Mouse (Mus musculus) neural tube, embryonic 14.5 days (tissue): ENCODE data around the gene Anks1b. TPM values are rescaled to one million over a fixed set of nuclear protein-coding genes. Genes with fewer than 3 reads are reported as not detected.
A peak's percentile ranks its signal among the peaks of the same experiment; 100 is the strongest.

Source experiments
- ATAC-seq: fragments of 200-750 bp; cut with Nextera tagmentation; 2 replicates; pipeline ENCODE4 v1.8.0; 2017; ENCODE audit warnings: low read depth, mild to moderate bottlenecking, moderate TSS enrichment, moderate library complexity
- H3K27ac ChIP-seq: fragments of 300-500 bp; sonication (generic); 2 replicates; pipeline ENCODE4 v1.5.1; 2014; ENCODE audit warnings: low read depth, mild to moderate bottlenecking, control low read depth, low read length, moderate library complexity, mixed read lengths
- H3K27me3 ChIP-seq: fragments of 300-500 bp; sonication (generic); 2 replicates; pipeline ENCODE4 v1.6.1; 2014; ENCODE audit warnings: low read length; ENCODE audit not compliant: control insufficient read depth, insufficient read depth
- H3K36me3 ChIP-seq: fragments of 300-500 bp; sonication (generic); 2 replicates; pipeline ENCODE4 v1.6.1; 2014; ENCODE audit warnings: low read length, mixed read lengths; ENCODE audit not compliant: control insufficient read depth, insufficient read depth
- H3K4me1 ChIP-seq: fragments of 300-500 bp; sonication (generic); 2 replicates; pipeline ENCODE4 v1.6.1; 2014; ENCODE audit warnings: low read length; ENCODE audit not compliant: control insufficient read depth, insufficient read depth
- H3K4me2 ChIP-seq: fragments of 300-500 bp; sonication (generic); 2 replicates; pipeline ENCODE4 v1.6.1; 2014; ENCODE audit warnings: mild to moderate bottlenecking, low read depth, low read length, control low read depth
- H3K4me3 ChIP-seq: fragments of 300-500 bp; sonication (generic); 2 replicates; pipeline ENCODE4 v1.5.1; 2014; ENCODE audit warnings: low read depth, low read length, control low read depth, mixed read lengths
- H3K9ac ChIP-seq: fragments of 300-500 bp; sonication (generic); replicated peaks from 2 replicates; pipeline ENCODE4 v1.6.1; 2014; ENCODE audit warnings: low read depth, mild to moderate bottlenecking, control low read depth, low read length, mixed read lengths
- H3K9me3 ChIP-seq: fragments of 300-500 bp; sonication (generic); 2 replicates; pipeline ENCODE4 v1.6.1; 2016; ENCODE audit warnings: low read length; ENCODE audit not compliant: control insufficient read depth
- WGBS: fragments of 180-500 bp; shearing (Covaris S2); extraction: QIAGEN DNeasy Blood & Tissue Kit; methylation state at CpG from one replicate; pipeline ENCODE4 v1.1.7; 2014; 5-methylcytosine and 5-hydroxymethylcytosine counted together
- polyA plus RNA-seq: library from polyadenylated mRNA; unstranded; fragments of >200 nt; fragmentation: Nextera tagmentation; extraction: Ambion mirVana; gene quantifications from 2 replicates; pipeline ENCODE4 v1.2.1, GENCODE M21; 2014

Anks1b gene
- polyA plus RNA-seq, 1 experiment from 2014 or later: 79.1 TPM

DNA sequence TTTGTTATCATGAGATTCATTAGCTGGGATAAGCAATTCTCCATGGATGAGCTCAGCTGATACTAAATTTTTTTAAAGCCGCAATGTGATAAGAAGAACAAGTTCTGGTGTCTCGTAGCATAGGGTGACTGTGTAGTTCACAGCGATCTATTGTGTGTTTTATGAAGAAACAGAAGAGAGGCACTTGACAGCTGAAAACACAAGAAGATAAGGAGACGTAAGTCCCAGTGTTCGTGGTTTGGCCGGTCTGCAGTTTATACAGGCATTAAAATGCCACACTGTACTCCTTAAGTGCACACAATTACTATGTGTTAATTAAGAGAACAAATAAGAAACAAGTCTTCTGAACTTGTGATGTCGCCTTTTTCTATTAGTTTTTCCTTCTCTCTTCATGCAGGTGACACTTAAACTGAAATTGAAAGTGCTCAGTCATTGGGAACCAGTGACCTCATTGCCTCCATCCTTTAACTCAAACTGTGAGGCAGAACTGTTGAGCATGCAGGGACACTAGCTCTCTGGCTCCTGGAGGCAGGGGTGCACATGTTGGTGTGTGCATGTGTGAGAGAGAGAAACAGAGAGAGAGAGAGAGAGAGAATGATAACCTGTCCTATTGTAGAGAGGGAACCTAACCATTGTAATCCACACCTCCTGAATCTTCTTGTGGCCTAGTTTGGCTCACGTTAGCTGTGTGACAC, 935.5 kb downstream of the Anks1b start:
- no peaks in the 10 kb centered on the region for H3K36me3 ChIP-seq
- H3K27me3 ChIP-seq: no peaks in the 10 kb centered on the region
- H3K4me1 ChIP-seq: no peaks in the 10 kb centered on the region
- no peaks in the 10 kb centered on the region for H3K9me3 ChIP-seq
- H3K27ac ChIP-seq: no peak overlapping the region
- WGBS: 79% methylated on average over 8 of the region's 8 CpGs
- H3K4me2 ChIP-seq: no peak overlapping the region
- H3K4me3 ChIP-seq: no peak overlapping the region
- ATAC-seq: no peak
- H3K9ac ChIP-seq: no peak overlapping the region

DNA sequence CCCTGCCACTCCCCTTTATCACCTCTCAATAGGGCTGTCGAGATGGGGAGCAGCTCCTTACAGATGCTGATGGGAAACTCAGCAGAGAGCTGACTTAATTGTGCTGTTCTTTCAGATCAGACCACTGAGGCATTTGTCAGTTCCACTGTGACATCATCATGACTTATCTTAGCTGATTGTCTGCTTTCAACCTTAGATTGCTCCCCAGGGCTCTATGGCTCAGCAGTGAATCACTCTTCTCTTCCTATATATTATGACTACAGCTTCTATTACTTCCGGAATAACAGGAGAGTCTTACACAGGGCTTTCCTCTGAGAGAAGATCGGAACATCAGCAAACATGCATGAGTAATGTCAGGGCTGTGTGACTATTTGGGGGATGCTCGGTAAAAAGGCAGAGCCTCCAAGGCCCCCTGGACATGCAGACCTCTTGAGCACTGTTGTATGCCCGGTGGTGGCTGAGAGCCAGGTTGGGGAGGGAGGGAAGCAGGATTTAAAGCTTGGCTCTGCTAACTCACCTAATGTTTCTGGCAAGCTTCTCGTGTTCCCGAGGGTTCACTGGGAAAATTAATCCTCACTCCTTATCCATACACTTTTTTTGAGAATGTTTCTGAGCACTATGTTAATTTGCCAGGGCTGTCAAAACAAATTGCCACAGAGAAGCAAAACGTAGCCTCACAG, 936.7 kb downstream of the Anks1b start:
- H3K36me3 ChIP-seq: no peaks in the 10 kb centered on the region
- H3K4me3 ChIP-seq: no peak overlapping the region
- ATAC-seq: peak; percentile 49; the same call in 1 of the 2 replicates
- no peaks in the 10 kb centered on the region for H3K9me3 ChIP-seq
- 14% methylated on average over 8 of the region's 8 CpGs for WGBS
- no peak overlapping the region for H3K9ac ChIP-seq
- H3K4me2 ChIP-seq: no peak overlapping the region
- H3K27me3 ChIP-seq: no peaks in the 10 kb centered on the region
- H3K27ac ChIP-seq: no peak overlapping the region
- no peaks in the 10 kb centered on the region for H3K4me1 ChIP-seq

DNA sequence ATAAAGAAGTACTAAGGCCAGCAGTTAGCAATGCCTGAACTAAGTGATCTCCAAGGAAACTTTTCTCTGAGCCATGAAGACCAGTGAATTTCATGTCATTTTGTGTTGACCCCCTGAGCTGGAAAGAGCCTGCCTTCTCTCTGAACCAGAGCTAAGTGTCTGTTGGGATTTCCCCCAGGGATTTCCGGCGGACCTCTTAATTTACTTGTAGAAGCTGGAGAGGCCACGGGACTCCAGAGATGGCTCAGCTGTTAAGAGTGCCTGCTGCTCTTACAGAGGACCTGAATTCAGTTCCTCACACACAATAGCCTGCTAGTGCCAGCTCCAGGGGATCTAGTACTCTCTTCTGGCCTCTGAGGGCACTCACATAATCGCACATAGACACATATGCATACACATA, 938.1 kb downstream of the Anks1b start:
- no peak overlapping the region for H3K9ac ChIP-seq
- no peak for ATAC-seq
- H3K4me3 ChIP-seq: no peak overlapping the region
- WGBS: 56% methylated on average over 4 of the region's 4 CpGs
- no peaks in the 10 kb centered on the region for H3K4me1 ChIP-seq
- H3K4me2 ChIP-seq: no peak overlapping the region
- H3K36me3 ChIP-seq: no peaks in the 10 kb centered on the region
- no peaks in the 10 kb centered on the region for H3K27me3 ChIP-seq
- no peak overlapping the region for H3K27ac ChIP-seq
- H3K9me3 ChIP-seq: no peaks in the 10 kb centered on the region

DNA sequence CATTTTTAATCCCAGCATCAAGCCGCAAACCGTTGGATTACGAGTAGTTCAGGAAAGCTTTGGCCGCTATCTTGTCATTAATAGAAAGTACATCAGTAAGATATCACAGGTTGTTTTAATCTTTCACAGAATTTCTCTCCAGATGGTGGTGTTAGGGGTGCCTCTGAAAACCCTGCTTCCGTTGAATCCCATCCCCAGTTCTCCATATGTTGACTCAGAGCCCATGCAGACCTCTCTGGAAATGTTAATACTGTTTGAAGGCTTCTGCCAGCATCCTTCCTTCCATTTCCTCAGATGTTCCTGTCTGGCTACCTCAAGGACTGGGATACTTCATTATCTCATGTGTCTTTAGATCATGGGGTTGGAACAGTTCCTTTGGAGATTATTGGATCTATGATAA, 940.0 kb downstream of the Anks1b start:
- WGBS: 91% methylated on average over 5 of the region's 5 CpGs
- no peak for ATAC-seq
- H3K4me3 ChIP-seq: no peak overlapping the region
- H3K9ac ChIP-seq: no peak overlapping the region
- H3K27me3 ChIP-seq: no peaks in the 10 kb centered on the region
- H3K27ac ChIP-seq: no peak overlapping the region
- peaks cover 1% of the 10 kb centered on the region for H3K4me1 ChIP-seq
- no peaks in the 10 kb centered on the region for H3K36me3 ChIP-seq
- H3K4me2 ChIP-seq: no peak overlapping the region
- H3K9me3 ChIP-seq: no peaks in the 10 kb centered on the region

DNA sequence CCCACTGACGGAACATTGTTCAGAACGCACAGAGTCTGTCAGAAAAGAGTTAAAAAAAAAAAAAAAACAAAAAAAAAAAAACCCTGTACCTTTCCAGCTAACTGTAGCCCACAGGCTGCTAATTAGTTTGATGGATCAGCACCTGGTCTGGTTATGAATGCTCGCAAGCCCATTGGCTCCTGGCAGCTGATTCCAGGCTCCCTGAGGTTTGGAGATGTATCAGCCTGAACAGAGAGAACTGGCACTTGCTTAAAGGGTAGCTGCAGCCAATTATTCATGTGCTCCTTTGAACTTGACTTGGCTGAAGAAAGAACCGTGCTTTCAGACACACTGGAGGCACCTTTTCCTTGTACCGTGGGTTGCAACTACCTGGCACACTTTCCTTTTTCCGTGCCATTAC, 941.1 kb downstream of the Anks1b start:
- H3K4me1 ChIP-seq: peaks cover 6% of the 10 kb centered on the region
- H3K9me3 ChIP-seq: no peaks in the 10 kb centered on the region
- H3K27ac ChIP-seq: no peak overlapping the region
- H3K4me3 ChIP-seq: no peak overlapping the region
- H3K9ac ChIP-seq: no peak overlapping the region
- 66% methylated on average over 6 of the region's 6 CpGs for WGBS
- no peaks in the 10 kb centered on the region for H3K36me3 ChIP-seq
- no peaks in the 10 kb centered on the region for H3K27me3 ChIP-seq
- H3K4me2 ChIP-seq: no peak overlapping the region
- no peak for ATAC-seq

DNA sequence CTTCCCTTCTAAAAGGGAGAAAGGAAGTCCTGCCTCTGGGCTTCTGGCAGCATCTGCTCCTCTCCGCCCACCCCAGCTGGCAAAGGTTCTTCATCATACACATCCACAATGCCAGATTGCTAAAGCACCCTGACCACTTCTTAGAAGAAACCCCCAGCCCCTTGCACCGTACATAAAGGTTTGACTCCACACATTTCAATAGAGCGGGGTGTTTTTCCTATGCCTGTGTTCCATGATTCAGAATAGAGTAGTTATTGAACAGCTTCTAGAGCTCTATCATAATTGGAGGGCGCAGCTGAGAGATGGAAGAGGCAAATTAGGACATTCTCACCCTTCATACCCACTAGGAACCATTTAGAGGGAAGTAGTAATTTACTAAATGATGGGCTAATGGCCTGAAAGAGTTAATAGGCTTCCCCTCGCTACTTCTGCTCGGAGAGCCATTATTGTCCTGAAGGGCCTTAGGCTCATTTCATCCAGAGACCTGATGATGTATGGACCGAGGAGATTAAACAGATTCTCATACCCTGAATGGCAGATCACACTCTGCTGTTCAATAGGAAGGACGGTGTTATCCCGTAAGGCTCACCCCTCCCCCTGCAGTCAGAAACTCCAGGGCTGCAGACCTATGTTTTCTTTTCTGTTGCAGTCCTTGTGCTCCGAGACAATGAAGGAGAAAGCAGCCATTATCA, 945.1 kb downstream of the Anks1b start:
- Histone ChIP-seq H3K36me3 (no peaks in the 10 kb centered on the region), H3K9ac (no peak overlapping the region), H3K27me3 (no peaks in the 10 kb centered on the region), H3K4me2 (peak overlapping the region; percentile 16; the same call in 1 of the 2 replicates), H3K4me1 (peaks cover 6% of the 10 kb centered on the region), H3K9me3 (no peaks in the 10 kb centered on the region), H3K27ac (peak overlapping the region; percentile 2), H3K4me3 (no peak overlapping the region)
- WGBS: 13% methylated on average over 10 of the region's 10 CpGs
- peak; percentile 68; the same call in 1 of the 2 replicates for ATAC-seq

DNA sequence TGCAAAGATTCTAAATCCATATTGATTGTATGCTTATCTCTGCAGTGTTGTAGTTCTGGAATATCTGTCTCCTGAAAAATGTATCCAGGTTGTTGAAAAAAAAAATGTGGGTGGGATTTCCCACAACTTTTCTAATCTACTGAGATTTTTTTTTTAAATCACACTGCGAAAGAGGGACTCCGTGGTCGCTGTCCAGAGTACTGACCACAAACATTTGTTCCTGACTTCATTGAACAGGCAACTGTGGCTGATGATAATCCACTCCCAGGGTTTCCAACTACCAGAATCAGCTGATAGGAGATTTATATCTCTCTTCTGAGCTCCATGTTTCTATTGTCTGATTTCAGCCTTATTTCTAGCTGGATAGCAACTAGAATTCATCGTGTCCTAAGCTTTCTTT, 950.1 kb downstream of the Anks1b start:
- Histone ChIP-seq H3K4me3 (no peak overlapping the region), H3K4me1 (peaks cover 4% of the 10 kb centered on the region), H3K27me3 (no peaks in the 10 kb centered on the region), H3K36me3 (no peaks in the 10 kb centered on the region), H3K9ac (no peak overlapping the region), H3K9me3 (no peaks in the 10 kb centered on the region), H3K4me2 (no peak overlapping the region), H3K27ac (no peak overlapping the region)
- no peak for ATAC-seq
- WGBS: 12% methylated on average over 4 of the region's 4 CpGs

DNA sequence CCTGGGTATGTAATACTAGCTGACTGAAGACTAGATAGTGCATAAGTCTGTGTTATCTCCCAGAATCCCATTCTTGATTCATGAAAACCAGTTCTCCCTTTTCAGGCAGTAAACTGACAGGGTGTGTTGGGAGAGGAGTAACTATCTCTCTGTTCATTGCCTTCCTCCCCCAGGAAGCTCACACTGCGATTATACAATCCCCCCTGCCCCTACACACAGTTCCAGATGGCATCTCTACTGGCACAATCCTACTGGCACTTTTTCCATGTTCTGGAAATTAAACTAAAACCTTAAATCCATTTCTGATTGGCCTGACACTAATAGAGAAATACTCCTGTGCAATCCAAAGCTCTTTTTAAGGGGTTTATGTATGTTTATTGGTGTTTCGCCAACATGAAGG, 951.4 kb downstream of the Anks1b start:
- Histone ChIP-seq H3K9ac (no peak overlapping the region), H3K27me3 (no peaks in the 10 kb centered on the region), H3K27ac (no peak overlapping the region), H3K4me1 (no peaks in the 10 kb centered on the region), H3K36me3 (no peaks in the 10 kb centered on the region), H3K4me2 (no peak overlapping the region), H3K4me3 (no peak overlapping the region), H3K9me3 (no peaks in the 10 kb centered on the region)
- ATAC-seq: no peak
- WGBS: 66% methylated on average over 2 of the region's 2 CpGs

DNA sequence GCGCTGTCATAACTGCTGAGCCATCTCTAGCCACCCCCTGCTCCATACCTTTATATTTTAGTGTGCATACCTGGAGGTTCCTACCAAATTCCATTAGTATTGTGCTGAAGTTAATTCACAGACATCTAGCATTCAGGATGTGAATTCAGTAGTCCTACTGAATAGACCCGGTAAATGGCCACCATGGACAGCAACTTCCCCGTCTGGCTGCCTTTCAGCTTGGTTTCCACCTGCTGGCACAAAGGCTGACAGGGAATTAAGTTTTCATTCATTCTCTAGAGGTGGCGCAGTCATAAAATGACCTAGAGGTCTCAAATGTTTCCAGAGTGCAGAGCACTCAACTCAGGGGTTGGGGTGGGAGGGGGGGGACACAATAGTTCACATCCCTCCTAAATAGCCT, 953.6 kb downstream of the Anks1b start:
- no peaks in the 10 kb centered on the region; the same call in 1 of the 2 replicates for H3K4me1 ChIP-seq
- H3K4me3 ChIP-seq: no peak overlapping the region
- no peak overlapping the region for H3K27ac ChIP-seq
- no peaks in the 10 kb centered on the region for H3K9me3 ChIP-seq
- no peak overlapping the region for H3K4me2 ChIP-seq
- H3K36me3 ChIP-seq: no peaks in the 10 kb centered on the region
- WGBS: 16% methylated on average over 4 of the region's 4 CpGs
- no peak for ATAC-seq
- H3K9ac ChIP-seq: no peak overlapping the region
- no peaks in the 10 kb centered on the region for H3K27me3 ChIP-seq
